Mouse (Mus musculus) limb, embryonic 12.5 days (tissue): ENCODE measurements around the gene Mfsd5. TPM values are rescaled to one million over a fixed set of nuclear protein-coding genes. Genes with fewer than 3 reads are reported as not detected.

Source experiments
- ATAC-seq: fragments of 200-750 bp; cut with Nextera tagmentation; 2 replicates; pipeline ENCODE4 v1.8.0; 2017; ENCODE audit warnings: low read depth, moderate TSS enrichment; ENCODE audit not compliant: insufficient number of reproducible peaks, insufficient read depth, low FRiP score, low TSS enrichment
- H3K27ac ChIP-seq: fragments of 300-500 bp; sonication (generic); 2 replicates; pipeline ENCODE4 v1.5.1; 2016; ENCODE audit warnings: mild to moderate bottlenecking, moderate library complexity
- H3K27me3 ChIP-seq: fragments of 300-500 bp; sonication (generic); 2 replicates; pipeline ENCODE4 v1.6.1; 2016; ENCODE audit warnings: mild to moderate bottlenecking, moderate library complexity
- H3K36me3 ChIP-seq: fragments of 300-500 bp; sonication (generic); 2 replicates; pipeline ENCODE4 v1.6.1; 2016; ENCODE audit warnings: mild to moderate bottlenecking, moderate library complexity
- H3K4me1 ChIP-seq: fragments of 300-500 bp; sonication (generic); replicated peaks from 2 replicates; pipeline ENCODE4 v1.6.1; 2016
- H3K4me2 ChIP-seq: fragments of 300-500 bp; sonication (generic); 2 replicates; pipeline ENCODE4 v1.6.1; 2016; ENCODE audit warnings: mild to moderate bottlenecking, moderate library complexity
- H3K4me3 ChIP-seq: fragments of 300-500 bp; sonication (generic); replicated peaks from 2 replicates; pipeline ENCODE4 v1.5.1; 2016; ENCODE audit warnings: mild to moderate bottlenecking
- H3K9ac ChIP-seq: fragments of 300-500 bp; sonication (generic); replicated peaks from 2 replicates; pipeline ENCODE4 v1.6.1; 2016; ENCODE audit warnings: mild to moderate bottlenecking, moderate library complexity
- H3K9me3 ChIP-seq: fragments of 300-500 bp; sonication (generic); 2 replicates; pipeline ENCODE4 v1.6.1; 2016; ENCODE audit warnings: mild to moderate bottlenecking, moderate library complexity
- WGBS: fragments of 180-500 bp; shearing (Covaris S2); methylation state at CpG from one replicate; pipeline ENCODE4 v1.1.7; 2016; 5-methylcytosine and 5-hydroxymethylcytosine counted together
- polyA plus RNA-seq: library from polyadenylated mRNA; unstranded; fragments of >200 nt; fragmentation: Nextera tagmentation; extraction: Ambion mirVana; gene quantifications from 2 replicates; pipeline ENCODE4 v1.2.1, GENCODE M21; 2016

The Mfsd5 gene
- polyA plus RNA-seq, 1 experiment from 2014 or later = 58.8 TPM

- no peak overlapping the region for H3K9ac ChIP-seq
- no peak overlapping the region for H3K4me3 ChIP-seq
- peaks cover 23% of the 10 kb centered on the region for H3K4me1 ChIP-seq
- no peaks in the 10 kb centered on the region for H3K27me3 ChIP-seq
- H3K27ac ChIP-seq = no peak overlapping the region
- 86% methylated on average over 5 of the region's 5 CpGs for WGBS
- H3K4me2 ChIP-seq = no peak overlapping the region
- ATAC-seq = no peak
- H3K36me3 ChIP-seq = no peaks in the 10 kb centered on the region
- no peaks in the 10 kb centered on the region for H3K9me3 ChIP-seq
Measured at GRCm38 (mm10) chr15:102265548-102265947, 13.7 kb upstream of the Mfsd5 start.

GRCm38 (mm10) chr15:102270274-102270960 is 8.8 kb upstream of the Mfsd5 start, which contains the start of gene Gm9918:
TSS of gene Gm9918 (plus strand) at chr15:102270563.
- peak within 1 kb of the TSS; percentile 64 for H3K4me2 ChIP-seq
- peak; percentile 66 for ATAC-seq
- peak within 1 kb of the TSS; percentile 54 for H3K9ac ChIP-seq
- no peaks in the 10 kb centered on the region for H3K9me3 ChIP-seq
- 7% methylated on average over 18 of the region's 21 CpGs for WGBS
- H3K4me1 ChIP-seq = peaks cover 18% of the 10 kb centered on the region
- 0 out of 2 replicates have a peak within 1 kb of the TSS, but pooled peaks have one; percentile 12 for H3K27ac ChIP-seq
- H3K27me3 ChIP-seq = no peaks in the 10 kb centered on the region
- peak within 1 kb of the TSS; percentile 38 for H3K4me3 ChIP-seq
- H3K36me3 ChIP-seq = no peaks in the 10 kb centered on the region

- peak overlapping the region; percentile 38 for H3K4me3 ChIP-seq
- H3K4me1 ChIP-seq = peaks cover 18% of the 10 kb centered on the region
- no peaks in the 10 kb centered on the region for H3K9me3 ChIP-seq
- 0 out of 2 replicates have a peak overlapping the region, but pooled peaks have one; percentile 12 for H3K27ac ChIP-seq
- ATAC-seq = no peak
- H3K4me2 ChIP-seq = peak overlapping the region; percentile 64
- H3K36me3 ChIP-seq = no peaks in the 10 kb centered on the region
- 37% methylated on average over 3 of the region's 3 CpGs for WGBS
- no peaks in the 10 kb centered on the region for H3K27me3 ChIP-seq
- no peak overlapping the region for H3K9ac ChIP-seq
Measured at GRCm38 (mm10) chr15:102271441-102271840, 7.8 kb upstream of the Mfsd5 start.

- H3K36me3 ChIP-seq = no peaks in the 10 kb centered on the region
- no peak overlapping the region for H3K4me3 ChIP-seq
- H3K4me2 ChIP-seq = no peak overlapping the region
- no peaks in the 10 kb centered on the region for H3K27me3 ChIP-seq
- no peak for ATAC-seq
- peaks cover 20% of the 10 kb centered on the region for H3K4me1 ChIP-seq
- no peak overlapping the region for H3K27ac ChIP-seq
- no peak overlapping the region for H3K9ac ChIP-seq
- WGBS = 75% methylated on average over 6 of the region's 6 CpGs
- H3K9me3 ChIP-seq = no peaks in the 10 kb centered on the region
Measured at GRCm38 (mm10) chr15:102273982-102274716, 5.1 kb upstream of the Mfsd5 start.

- no peak for ATAC-seq
- H3K4me1 ChIP-seq = peaks cover 13% of the 10 kb centered on the region
- peak overlapping the region; percentile 87 for H3K27ac ChIP-seq
- 31% methylated on average over 7 of the region's 7 CpGs for WGBS
- peaks cover 27% of the 10 kb centered on the region for H3K36me3 ChIP-seq
- no peaks in the 10 kb centered on the region for H3K27me3 ChIP-seq
- peak overlapping the region; percentile 91 for H3K4me2 ChIP-seq
- peak overlapping the region; percentile 75 for H3K9ac ChIP-seq
- peak overlapping the region; percentile 89 for H3K4me3 ChIP-seq
- no peaks in the 10 kb centered on the region for H3K9me3 ChIP-seq
Measured at GRCm38 (mm10) chr15:102278726-102279091, 545 bp upstream of the Mfsd5 start.

GRCm38 (mm10) chr15:102279783-102280520 is 698 bp downstream of the Mfsd5 start:
- Histone ChIP-seq H3K27me3 (no peaks in the 10 kb centered on the region), H3K36me3 (peaks cover 27% of the 10 kb centered on the region), H3K9me3 (no peaks in the 10 kb centered on the region), H3K4me2 (peak overlapping the region; percentile 91), H3K9ac (peak overlapping the region; percentile 75), H3K27ac (peak overlapping the region; percentile 87), H3K4me3 (peak overlapping the region; percentile 89), H3K4me1 (peaks cover 13% of the 10 kb centered on the region)
- ATAC-seq = no peak
- WGBS = 28% methylated on average over 13 of the region's 13 CpGs

- Histone ChIP-seq H3K27ac (no peak overlapping the region), H3K4me2 (peak overlapping the region; percentile 91), H3K36me3 (peaks cover 27% of the 10 kb centered on the region), H3K4me1 (peaks cover 13% of the 10 kb centered on the region), H3K27me3 (no peaks in the 10 kb centered on the region), H3K9me3 (no peaks in the 10 kb centered on the region), H3K4me3 (peak overlapping the region; percentile 89), H3K9ac (0 out of 2 replicates have a peak overlapping the region, but pooled peaks have one; percentile 75)
- 94% methylated on average over 19 of the region's 19 CpGs for WGBS
- no peak for ATAC-seq
Measured at GRCm38 (mm10) chr15:102280623-102281022, 1.4 kb downstream of the Mfsd5 start.

GRCm38 (mm10) chr15:102282463-102283292 is 3.4 kb downstream of the Mfsd5 start:
- H3K4me1 ChIP-seq = peaks cover 13% of the 10 kb centered on the region

GRCm38 (mm10) chr15:102283648-102284047 is 4.4 kb downstream of the Mfsd5 start:
- H3K4me3 ChIP-seq = no peak overlapping the region
- H3K9ac ChIP-seq = no peak overlapping the region
- no peak overlapping the region for H3K4me2 ChIP-seq
- H3K4me1 ChIP-seq = peaks cover 12% of the 10 kb centered on the region
- no peaks in the 10 kb centered on the region for H3K27me3 ChIP-seq
- no peaks in the 10 kb centered on the region for H3K9me3 ChIP-seq
- no peak for ATAC-seq
- H3K27ac ChIP-seq = no peak overlapping the region
- H3K36me3 ChIP-seq = peaks cover 27% of the 10 kb centered on the region
- WGBS = 66% methylated on average over 3 of the region's 3 CpGs

More at GRCm38 (mm10) chr15:102282463-102283292, 3.4 kb downstream of the Mfsd5 start:
- Histone ChIP-seq H3K9me3 (no peaks in the 10 kb centered on the region), H3K27me3 (no peaks in the 10 kb centered on the region), H3K27ac (no peak overlapping the region), H3K36me3 (peaks cover 27% of the 10 kb centered on the region), H3K4me2 (no peak overlapping the region), H3K9ac (no peak overlapping the region), H3K4me3 (no peak overlapping the region)
- WGBS = 86% methylated on average over 8 of the region's 8 CpGs
- no peak for ATAC-seq

- Histone ChIP-seq H3K4me3 (no peak overlapping the region), H3K9ac (no peak overlapping the region), H3K4me2 (no peak overlapping the region), H3K27me3 (no peaks in the 10 kb centered on the region), H3K36me3 (peaks cover 7% of the 10 kb centered on the region; the same call in 1 of the 2 replicates), H3K9me3 (no peaks in the 10 kb centered on the region), H3K27ac (no peak overlapping the region), H3K4me1 (no peaks in the 10 kb centered on the region)
- ATAC-seq = no peak
Measured at GRCm38 (mm10) chr15:102287395-102287794, 8.1 kb downstream of the Mfsd5 start.
